Comparison of ENCODE assay signal across 16 mouse cellular contexts in the genomic region with DNA sequence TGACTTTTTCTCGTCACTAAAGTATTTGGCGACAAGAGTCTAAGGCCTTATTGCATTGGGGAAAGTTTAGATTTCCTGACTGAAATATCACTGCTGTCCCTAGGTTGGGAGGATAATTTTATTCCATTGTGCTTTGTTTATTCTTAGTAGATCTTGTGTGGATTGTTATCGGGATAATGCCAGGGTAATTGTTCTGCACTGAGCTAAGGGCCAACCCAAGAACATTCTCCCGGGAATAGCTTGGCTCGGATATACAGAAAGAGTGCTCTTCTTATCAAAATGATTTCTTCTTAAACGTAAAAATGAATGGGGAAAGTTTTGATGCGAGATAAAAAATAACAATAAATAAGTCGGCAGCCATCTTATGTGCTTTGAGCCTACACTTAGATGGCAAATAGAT.
"Had no signal": no experiment of that assay in that cellular context is flagged by ENCODE, and none has a peak within 500 bp of the region (broad histone marks: within the 10 kb centered on the region; RNA-seq: fewer than 3 reads in every experiment).

No protein-coding gene starts in this region.

- H3K4me3 ChIP-seq: lung, embryonic 15.5 days; megakaryocyte, embryonic 14.5 days; midbrain, embryonic 13.5 days; midbrain, embryonic 15.5 days; neural tube, embryonic 12.5 days; stomach, embryonic 15.5 days had no signal

- H3K36me3 ChIP-seq: lung, embryonic 15.5 days; midbrain, embryonic 13.5 days; midbrain, embryonic 15.5 days; neural tube, embryonic 12.5 days; stomach, embryonic 15.5 days had no signal

- DNase-seq: liver, postnatal 0 days; lung, adult 2 months; lung, postnatal 10 days; lung, postnatal 36 days; right cerebral cortex, postnatal 14 days; thymus, adult 2 months; thymus, postnatal 25 days; thymus, postnatal 4 days had no signal

- H3K27me3 ChIP-seq: lung, embryonic 15.5 days; megakaryocyte, embryonic 14.5 days; midbrain, embryonic 13.5 days; midbrain, embryonic 15.5 days; neural tube, embryonic 12.5 days; stomach, embryonic 15.5 days had no signal

- H3K4me1 ChIP-seq: neural tube, embryonic 12.5 days; stomach, embryonic 15.5 days had no signal

- H3K27ac ChIP-seq: lung, embryonic 15.5 days; macrophage; midbrain, embryonic 13.5 days; midbrain, embryonic 15.5 days; neural tube, embryonic 12.5 days; stomach, embryonic 15.5 days; stomach, postnatal 0 days had no signal
